Mouse (Mus musculus) urinary bladder, postnatal 25 days (tissue): Measurements from ENCODE around the gene Gstt1.
"Not testable (repeated sequence)": the region's sequence is repeated elsewhere in the genome, so short reads cannot be mapped to it uniquely, and the experiment has no call there.

ENCODE experiments used
- DNase-seq: peaks from one replicate; pipeline ENCODE4 v3.0.0; 2022; ENCODE audit warnings: low spot score

Gstt1 gene

GRCm38 (mm10) chr10:75804217-75804616 is 5.8 kb upstream of the Gstt1 start:
- DNase-seq, result no peak

- peak; percentile 47 for DNase-seq
Observed at GRCm38 (mm10) chr10:75797619-75798175, 687 bp downstream of the Gstt1 start.

- no peak for DNase-seq
Observed at GRCm38 (mm10) chr10:75796731-75797516, 1.5 kb downstream of the Gstt1 start.

GRCm38 (mm10) chr10:75794880-75795279 is 3.5 kb downstream of the Gstt1 start:
- no peak for DNase-seq

- no peak for DNase-seq
Observed at GRCm38 (mm10) chr10:75790773-75791172, 7.6 kb downstream of the Gstt1 start.

GRCm38 (mm10) chr10:75789841-75790240 is 8.5 kb downstream of the Gstt1 start:
- DNase-seq, result no peak

- DNase-seq, result no peak
Observed at GRCm38 (mm10) chr10:75789081-75789735, 9.2 kb downstream of the Gstt1 start.

GRCm38 (mm10) chr10:75788277-75788676 is 10.1 kb downstream of the Gstt1 start:
- no peak for DNase-seq

- no peak for DNase-seq
Observed at GRCm38 (mm10) chr10:75785442-75785841, 12.9 kb downstream of the Gstt1 start.

- DNase-seq, result peak; percentile 62
Observed at GRCm38 (mm10) chr10:75780769-75781578, 17.4 kb downstream of the Gstt1 start, which contains the start of the genes Gm20441 and Gstt3. Gm20441 (minus strand) TSS chr10:75780954. Gstt3 (minus strand) TSS chr10:75781414.

- peak; percentile 26 for DNase-seq
Observed at GRCm38 (mm10) chr10:75779206-75780174, 18.9 kb downstream of the Gstt1 start.

- no peak for DNase-seq
Observed at GRCm38 (mm10) chr10:75777885-75778284, 20.5 kb downstream of the Gstt1 start.

GRCm38 (mm10) chr10:75776562-75776961 is 21.8 kb downstream of the Gstt1 start:
- DNase-seq, result no peak

- no peak for DNase-seq
Observed at GRCm38 (mm10) chr10:75774587-75774986, 23.8 kb downstream of the Gstt1 start.

- DNase-seq, result no peak
Observed at GRCm38 (mm10) chr10:75774102-75774501, 24.3 kb downstream of the Gstt1 start.

GRCm38 (mm10) chr10:75772795-75773664 is 25.4 kb downstream of the Gstt1 start, which contains the start of gene Ddt:
Ddt (minus strand) TSS chr10:75773414.
- peak; percentile 73 for DNase-seq

GRCm38 (mm10) chr10:75767756-75768155 is 30.6 kb downstream of the Gstt1 start:
- DNase-seq, result not testable (repeated sequence)

- no peak for DNase-seq
Observed at GRCm38 (mm10) chr10:75766856-75767255, 31.5 kb downstream of the Gstt1 start.

GRCm38 (mm10) chr10:75764519-75765473 is 33.6 kb downstream of the Gstt1 start:
- peak; percentile 44 for DNase-seq
